Mouse (Mus musculus) embryo, embryonic 10.5 days (tissue): ENCODE measurements around the gene Trpc4.
A peak's percentile ranks its signal among the peaks of the same experiment; 100 is the strongest.

Experiments
- DNase-seq: peaks from one replicate; pipeline ENCODE4 v3.0.0-alpha.2; 2015; ENCODE audit warnings: low spot score

Gene Trpc4

GRCm38 (mm10) chr3:54269180-54269579 is 113.3 kb downstream of the Trpc4 start:
- DNase-seq, result no peak

- DNase-seq, result no peak
Observed at GRCm38 (mm10) chr3:54274651-54275050, 118.8 kb downstream of the Trpc4 start.

GRCm38 (mm10) chr3:54289731-54290130 is 133.9 kb downstream of the Trpc4 start:
- DNase-seq, result peak; percentile 15

- peak; percentile 19 for DNase-seq
Observed at GRCm38 (mm10) chr3:54310604-54311003, 154.8 kb downstream of the Trpc4 start.

- DNase-seq, result peak; percentile 10
Observed at GRCm38 (mm10) chr3:54314055-54314454, 158.2 kb downstream of the Trpc4 start.

- peak; percentile 82 for DNase-seq
Observed at GRCm38 (mm10) chr3:54352891-54353652, 197.2 kb downstream of the Trpc4 start.

- DNase-seq, result peak; percentile 44
Observed at GRCm38 (mm10) chr3:54357561-54357960, 201.7 kb downstream of the Trpc4 start.

GRCm38 (mm10) chr3:54358463-54359189 is 202.8 kb downstream of the Trpc4 start:
- DNase-seq, result peak; percentile 77

GRCm38 (mm10) chr3:54360897-54361296 is 205.1 kb downstream of the Trpc4 start, which contains the start of gene Postn:
Gene Postn (plus strand): TSS chr3:54361109.
- DNase-seq, result no peak

GRCm38 (mm10) chr3:54361656-54362055 is 205.8 kb downstream of the Trpc4 start:
- DNase-seq, result no peak
